Mouse (Mus musculus) gastrocnemius, postnatal 25 days (tissue): ENCODE data around the gene Gtpbp8. TPM values are rescaled to one million over a fixed set of nuclear protein-coding genes. Genes with fewer than 3 reads are reported as not detected.

Source experiments
- DNase-seq: peaks from one replicate; pipeline ENCODE4 v3.0.0; 2022
- total RNA-seq, 2 experiments: library from RNA; stranded (reverse); gene quantifications; 1 replicate in 1 of 2; 2 replicates in 1 of 2; pipeline ENCODE4 v1.2.3; 2021

Gene Gtpbp8
- total RNA-seq, 2 experiments from 2014 or later = 9.7 to 10.9 TPM

DNA sequence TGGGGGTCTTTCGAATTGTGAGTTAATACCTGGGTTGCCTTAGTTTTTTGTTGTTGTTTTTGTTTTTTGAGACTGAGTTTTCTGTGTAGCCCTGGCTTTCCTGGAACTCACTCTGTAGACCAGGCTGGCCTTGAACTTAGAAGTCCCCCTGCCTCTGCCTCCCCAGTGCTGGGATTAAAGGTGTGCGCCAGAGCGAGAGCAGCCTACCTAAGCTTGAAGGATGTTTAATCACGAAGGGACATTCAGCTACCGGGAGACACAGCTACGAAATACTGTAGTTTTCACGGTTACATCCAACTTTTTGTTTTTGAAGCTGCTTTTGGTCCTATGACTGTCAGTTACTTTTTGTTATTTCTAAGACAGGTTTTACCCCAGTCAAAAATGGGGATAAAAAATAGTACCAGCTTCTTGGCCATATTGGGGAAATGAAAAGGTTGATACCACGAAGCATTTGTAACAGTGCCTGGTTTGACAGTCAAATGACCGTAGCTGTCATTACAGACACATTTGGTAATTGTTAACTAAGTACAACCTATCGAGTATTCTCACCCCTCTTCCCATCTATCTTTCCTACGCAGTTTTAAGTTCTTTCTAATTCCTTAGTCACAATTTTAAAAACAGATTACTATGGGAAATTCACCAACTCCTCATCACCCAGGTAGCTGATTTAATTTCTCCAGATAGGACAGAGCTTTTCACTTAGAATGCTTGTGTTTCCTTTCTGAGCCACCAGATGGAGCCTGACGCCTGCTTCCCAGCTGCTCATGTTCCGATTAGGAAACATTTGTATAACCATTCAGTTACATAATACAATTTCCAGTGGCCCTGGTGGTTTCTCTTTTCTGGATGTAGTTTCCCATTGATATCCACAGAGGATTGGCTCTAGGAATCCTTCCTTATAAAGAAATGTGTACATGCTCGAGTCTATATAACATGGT is 20.6 kb downstream of the Gtpbp8 start:
- peak; percentile 49 for DNase-seq

DNA sequence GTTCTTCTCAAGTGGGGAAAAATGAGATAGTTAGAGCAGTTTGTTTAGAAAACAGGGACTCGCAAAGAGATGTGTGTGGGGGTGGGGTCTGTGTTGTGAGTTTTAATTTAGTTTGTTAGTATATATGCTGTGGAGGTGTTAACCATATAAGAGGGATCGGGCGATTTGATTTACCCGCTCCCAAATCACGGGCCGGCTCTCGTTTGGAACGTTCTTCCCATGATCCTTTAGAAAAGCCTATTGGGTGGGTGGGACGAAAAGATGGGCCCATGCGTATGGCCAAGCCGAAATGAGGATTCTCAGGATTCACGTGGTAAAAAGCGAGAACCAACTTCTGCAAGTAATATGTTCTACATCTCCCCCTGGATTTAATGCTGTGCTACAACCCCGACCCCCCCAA is 21.3 kb downstream of the Gtpbp8 start:
- no peak for DNase-seq

DNA sequence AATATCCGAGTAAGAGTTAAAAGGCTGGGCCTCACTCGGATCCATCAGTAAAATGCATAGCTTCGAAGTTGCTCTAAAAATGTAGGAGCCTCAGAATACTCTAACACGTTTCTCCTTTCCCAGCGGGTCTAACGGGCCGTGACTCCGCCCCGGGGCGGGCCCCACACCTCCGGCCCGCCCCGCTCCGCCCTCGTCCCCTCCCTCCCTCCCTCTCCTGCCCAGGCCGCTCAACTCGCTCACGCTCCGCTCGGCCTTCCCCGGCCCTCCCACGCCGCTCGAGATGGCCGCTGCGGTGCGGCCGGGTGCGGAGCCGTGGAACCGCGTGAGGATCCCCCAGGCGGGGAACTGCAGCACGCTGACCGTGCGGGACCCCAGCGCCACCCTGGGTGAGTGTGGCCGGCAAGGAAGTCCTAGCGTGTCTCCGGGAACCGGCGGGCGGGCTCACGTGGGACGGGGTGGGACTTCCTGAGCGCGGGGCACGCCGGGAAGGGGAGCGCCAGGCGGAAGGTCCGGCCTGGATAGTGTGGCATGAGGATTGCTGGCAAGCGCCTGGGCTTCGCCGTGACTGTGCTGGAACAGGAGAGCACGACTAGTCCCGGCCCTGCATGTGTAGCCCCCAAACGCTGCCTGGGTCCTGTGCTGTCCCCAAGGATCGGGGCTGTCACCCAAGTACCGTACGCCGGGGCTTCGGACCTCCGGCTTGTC is 21.9 kb downstream of the Gtpbp8 start, which contains the start of gene Nepro:
TSS of gene Nepro (plus strand) at position 219 of the 705 bp plus-strand sequence.
- DNase-seq = peak; percentile 96

DNA sequence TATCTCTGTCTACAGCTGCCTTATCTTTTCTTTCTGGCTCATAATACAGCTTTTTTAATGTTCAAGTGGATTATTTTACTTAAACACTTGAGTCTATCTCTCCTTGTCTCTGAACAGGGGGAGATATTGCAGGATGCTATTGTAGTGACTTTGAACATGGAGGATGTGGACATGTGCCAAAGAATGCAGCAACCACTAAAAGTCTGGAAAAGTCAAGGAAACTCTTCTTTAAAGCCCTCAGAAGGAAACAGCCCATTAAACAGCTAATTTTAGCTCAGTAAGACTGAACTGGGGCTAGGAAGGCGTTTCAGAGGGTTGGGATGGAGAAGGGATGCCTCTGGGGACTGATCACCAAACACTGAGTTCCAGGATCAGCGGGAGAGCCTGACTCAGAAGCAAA is 23.5 kb downstream of the Gtpbp8 start:
- DNase-seq = no peak

DNA sequence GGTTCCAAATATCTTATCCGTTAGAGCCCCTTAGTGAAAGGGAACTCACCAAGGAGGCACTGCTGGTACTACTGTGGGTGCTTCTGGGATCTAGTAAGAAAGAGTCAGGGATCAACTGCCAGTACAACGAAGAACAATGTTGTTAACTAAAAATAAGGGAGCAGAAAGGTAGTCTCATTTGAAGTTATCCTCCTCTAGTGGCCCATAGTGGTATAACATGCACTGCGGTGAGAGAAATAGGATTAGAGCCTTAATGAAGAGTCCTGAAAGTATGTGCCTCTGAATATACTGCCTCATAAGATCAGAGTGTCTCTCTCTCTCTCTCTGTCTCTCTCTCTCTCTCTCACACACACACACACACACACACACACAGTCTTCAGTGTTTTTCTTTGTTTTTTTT is 25.6 kb downstream of the Gtpbp8 start:
- no peak for DNase-seq

DNA sequence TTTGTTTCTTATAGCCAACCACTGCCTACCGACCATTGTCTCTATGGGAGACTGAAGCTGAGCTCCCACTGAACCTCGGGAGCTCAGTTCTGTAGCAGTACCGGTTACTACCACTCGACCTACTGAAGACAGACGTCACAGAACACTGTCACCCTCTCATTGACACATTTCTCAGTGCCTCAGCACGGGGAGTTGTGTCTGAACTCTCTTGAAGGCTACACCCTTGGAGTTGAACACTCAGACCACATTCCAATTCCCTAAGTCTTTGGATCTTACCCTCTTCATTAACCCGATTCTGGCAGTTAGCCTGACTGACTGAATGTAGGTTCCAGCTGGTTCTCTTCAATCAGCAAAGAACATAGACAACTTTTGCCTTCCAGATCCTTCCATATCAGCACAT is 26.8 kb downstream of the Gtpbp8 start:
- no peak for DNase-seq

DNA sequence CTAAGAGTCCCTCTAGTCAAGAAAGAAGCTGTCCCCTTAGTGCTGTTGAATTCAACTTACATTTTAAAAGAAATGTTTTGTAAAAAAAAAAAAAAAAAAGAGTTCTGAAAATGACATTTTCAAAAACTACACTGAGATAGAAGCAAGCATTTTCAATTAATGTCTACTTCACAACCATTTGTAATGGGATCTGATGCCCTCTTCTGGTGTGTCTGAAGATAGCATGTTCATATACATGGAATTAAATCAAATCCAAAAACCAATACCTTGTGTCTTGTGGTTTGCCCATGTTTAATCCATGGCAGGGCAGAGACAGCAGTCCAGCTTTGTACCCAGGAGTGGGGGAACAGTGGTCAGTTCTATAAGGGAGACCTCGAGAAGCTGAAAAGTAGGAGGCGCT is 28.3 kb downstream of the Gtpbp8 start:
- no peak for DNase-seq

DNA sequence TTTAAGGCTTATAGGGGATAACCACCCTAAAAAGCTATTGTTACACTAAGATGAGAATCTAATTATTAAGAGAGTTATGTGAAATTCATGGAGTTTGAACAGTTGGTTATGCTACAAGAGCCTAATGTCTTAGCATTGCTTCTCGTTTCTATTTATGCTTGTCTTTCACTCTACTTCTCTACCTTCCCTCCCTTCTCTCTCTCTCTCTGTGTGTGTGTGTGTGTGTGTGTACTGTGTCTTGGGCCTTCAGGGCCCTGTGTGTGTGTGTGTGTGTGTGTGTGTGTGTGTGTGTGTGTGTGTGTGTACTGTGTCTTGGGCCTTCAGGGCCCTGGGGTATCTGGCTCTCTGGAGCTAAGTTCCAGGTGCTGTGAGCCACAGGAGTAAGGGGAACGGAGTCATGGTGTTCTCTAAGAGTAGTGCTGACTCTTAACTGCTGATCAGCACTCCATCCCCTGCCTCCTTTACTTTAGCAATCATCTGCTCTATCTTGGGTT is 29.0 kb downstream of the Gtpbp8 start:
- DNase-seq = no peak

DNA sequence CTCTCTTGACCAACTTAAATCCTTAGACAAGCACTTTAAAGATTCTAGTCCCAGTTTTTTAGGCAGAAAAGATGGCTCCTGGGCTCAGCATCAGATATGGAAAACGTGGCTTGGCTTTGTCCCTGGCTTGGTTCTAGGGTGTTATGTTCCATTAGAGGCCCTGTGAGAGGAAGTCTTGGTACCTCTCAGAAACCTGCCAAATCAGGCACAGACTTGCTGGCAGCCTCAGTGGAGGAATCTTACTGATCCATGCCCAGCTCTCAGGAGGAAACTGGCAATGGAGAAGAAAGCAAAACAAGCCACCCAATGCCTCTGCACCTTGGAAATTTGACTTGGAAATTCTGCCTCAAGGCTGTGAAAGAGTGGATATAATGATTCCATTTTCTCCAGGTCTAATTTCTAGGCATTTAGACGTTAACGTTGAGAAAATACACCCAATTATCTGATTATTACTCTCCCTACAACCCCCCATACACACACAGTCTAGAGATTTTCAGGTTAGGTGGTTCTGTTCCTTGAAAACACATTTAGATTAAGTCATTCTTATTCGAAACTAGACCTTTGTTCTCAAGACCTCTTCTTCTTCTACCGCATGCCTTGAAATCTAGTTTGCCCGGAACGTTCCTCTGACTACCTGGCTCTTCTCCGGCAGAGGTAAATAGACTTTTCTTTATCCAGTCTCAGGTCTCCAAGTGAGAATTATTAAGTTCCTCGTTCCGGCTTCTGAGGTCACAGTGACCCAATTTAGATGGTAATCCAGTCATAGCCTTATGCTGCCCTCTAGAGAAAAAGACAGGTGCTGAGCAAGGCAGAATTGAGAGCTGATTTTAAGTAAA is 29.6 kb downstream of the Gtpbp8 start:
- DNase-seq = peak; percentile 18

DNA sequence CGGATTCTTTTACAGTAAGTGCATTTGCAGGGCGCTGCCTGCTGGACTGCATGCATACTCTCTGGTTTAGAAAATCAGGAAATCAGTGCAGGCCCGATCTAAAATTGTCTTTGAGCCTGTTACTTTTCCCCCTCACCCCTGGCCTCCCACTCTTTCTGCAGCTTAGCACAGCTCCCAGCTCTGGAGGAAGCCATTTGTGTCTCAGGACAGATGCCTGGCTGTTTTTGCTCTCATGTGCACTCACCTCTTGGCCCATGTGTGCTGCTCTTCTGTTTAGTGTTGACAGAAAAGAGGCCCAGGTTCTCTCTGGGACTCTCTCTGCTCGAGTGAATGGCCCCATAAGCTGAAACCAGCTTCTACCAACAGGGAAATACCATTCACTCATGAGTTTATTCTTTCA is 42.7 kb downstream of the Gtpbp8 start:
- DNase-seq = no peak

DNA sequence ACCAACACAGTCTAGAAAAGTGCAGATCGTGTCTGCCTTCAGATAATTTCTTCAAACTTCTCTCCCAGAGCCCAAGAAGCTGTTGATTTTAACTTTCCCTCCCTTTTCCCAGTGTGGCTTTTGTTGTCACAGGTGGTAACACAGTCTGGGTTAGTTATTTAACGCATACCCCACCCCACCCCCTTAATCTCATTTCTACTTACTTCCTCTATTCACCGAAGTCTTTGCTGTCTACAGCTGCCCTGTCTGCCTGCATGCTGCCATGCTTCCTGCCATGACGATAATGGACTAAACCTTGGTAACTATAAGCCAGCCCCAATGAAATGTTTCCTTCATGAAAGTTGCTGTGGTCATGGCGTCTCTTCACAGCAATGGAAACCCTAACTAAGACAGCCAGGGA is 43.9 kb downstream of the Gtpbp8 start:
- no peak for DNase-seq

DNA sequence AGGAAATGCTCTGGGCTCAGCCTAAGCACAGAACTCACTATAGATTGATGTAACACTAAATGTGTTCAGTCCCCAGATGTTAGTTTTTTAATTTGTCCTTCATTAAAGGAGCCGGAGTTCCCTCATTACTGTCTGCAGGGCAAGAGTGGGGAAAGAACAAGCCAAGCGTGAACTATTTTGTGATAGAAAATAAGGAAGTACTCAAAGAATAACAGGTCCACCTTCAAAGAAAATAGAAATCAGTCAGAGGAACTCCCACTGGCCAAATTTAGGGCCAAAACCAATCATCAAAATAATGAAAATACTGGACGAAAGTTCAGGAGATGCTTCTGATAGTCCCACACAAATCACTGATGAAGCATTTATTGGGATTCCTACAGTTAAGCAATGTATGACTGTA is 45.0 kb downstream of the Gtpbp8 start:
- DNase-seq = no peak

DNA sequence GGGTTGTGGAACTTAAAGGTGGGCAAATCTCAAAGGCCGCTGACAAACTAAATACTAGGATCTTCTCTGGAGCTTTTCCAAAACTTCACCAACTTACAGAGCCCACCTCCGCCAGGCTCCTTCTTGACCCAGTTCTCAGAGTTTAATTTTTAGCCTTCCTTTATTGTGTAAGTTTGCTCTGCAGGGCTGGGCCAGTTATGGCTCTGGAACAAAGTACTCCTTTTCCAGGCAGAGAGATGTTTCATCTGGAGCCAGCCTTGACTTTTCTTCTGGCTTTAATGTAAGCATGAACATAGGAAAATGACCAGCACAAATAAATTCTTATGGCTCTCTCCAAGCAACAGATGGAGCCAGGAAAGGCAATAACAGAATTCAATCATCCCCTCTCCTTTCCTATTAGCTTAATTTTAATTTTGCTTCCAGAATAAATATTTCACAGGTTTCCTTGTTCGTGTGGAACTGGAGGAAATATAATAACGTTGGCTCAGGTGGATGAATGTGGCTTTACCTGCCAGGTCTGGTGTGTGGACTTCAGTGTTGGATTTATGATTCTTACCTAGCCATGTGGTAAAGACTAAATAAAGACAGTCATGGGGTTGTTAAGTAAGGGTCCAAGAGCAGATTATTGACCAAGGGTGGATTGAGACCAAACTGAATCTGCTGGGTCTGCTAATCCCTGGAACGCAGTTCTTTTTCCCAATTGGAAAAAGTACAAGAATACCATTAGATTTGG is 48.5 kb downstream of the Gtpbp8 start:
- DNase-seq = no peak

DNA sequence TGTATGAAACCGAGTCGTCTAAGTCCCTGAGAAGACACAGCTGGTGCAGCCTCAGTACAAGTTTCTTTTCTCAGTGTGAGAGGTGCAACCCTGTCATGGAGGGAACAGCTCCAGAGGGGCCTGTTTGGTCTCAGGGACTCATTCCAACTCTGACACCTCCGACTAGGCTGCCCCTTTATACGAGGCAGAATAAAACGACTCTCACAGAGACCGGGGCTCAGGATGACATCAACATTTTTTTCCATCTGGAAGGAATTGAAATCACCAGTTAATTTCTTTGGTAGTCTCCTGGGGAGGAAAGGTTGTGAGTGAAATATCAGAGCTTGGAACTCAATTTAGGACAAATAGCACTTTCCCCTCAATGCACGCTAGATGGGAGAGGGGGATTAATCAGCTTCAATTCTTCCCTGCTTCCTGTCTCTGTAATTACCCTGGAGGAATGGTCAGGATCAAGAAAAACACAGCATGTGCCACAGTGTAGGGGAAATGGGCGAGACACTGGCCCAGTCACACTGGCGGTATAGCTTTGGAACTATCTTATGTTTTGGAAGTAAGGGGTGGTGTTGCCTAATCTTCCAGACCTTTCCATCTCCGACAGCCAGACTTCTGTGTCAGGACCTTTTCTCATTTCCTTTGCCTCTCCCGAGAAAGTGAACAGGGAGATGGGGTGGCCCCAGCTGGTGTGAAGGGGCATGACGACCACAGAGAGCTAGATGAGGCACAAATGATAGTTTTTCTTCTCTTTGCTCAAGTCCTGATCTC is 50.1 kb downstream of the Gtpbp8 start:
- DNase-seq = peak; percentile 21

DNA sequence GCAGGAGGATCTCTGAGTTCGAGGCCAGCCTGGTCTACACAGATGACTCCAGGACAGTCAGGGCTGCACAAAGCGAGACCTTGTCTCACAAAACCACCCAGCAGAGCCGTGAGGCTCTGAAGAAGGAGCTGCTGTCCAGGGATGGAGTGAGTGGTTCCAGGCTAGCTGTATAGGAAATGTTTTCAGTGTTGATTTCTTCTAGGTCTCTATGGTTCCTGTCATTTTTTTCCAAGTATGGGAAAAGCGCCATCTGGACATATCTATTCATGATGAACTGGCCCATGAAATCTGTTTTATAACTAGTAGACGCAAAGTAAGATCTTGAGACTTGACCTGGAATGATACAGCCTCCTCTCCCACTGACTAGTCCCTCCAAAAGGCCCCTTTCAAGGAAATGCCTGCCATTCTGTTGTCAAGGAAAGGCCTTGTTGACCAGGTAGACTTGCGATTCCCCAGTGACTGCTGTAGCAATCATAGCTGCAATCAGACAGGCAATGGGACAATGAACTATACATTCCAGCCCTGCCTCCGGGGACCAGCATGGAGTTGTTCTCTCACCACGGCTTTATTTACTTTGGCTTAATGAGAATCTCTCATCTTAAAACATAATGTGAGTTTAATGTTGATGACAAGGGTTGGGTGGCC is 50.8 kb downstream of the Gtpbp8 start:
- no peak for DNase-seq

DNA sequence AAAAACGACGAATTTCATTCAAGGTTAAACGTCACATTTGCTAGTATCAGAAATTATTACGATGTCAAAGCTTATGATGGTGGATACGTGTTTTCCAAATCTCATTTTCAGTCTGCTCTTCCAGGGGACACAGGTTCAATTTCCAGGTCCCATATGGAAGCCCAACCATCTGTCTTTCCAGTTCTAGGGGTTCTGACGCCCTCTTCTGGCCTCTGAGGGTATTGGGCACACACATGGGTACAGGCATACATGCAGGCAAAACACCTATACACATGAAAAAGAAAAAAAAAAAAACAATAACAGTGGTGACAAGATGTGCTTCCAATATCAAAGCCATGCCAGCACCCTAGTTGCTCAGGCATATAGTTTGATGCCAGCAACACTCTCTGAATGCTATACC is 52.5 kb downstream of the Gtpbp8 start:
- DNase-seq = no peak

DNA sequence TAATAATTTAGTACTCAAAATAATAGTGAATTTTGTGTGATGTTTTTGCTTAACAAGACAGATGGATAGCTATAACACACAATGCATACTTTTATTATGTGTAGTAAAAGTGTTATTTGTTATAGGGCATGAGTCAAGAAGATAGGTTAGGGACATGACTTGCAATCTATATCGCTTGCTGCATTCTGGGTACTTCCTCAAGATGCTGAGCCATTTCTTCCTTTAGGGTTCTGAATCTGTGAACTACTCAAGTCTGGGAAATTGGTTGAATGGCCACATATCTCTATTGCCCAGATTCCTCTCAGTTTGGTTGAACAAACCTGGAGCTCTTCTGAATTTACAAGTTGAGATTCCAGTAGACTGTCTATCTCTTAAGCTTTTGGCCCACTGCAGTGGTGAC is 53.6 kb downstream of the Gtpbp8 start:
- no peak for DNase-seq

DNA sequence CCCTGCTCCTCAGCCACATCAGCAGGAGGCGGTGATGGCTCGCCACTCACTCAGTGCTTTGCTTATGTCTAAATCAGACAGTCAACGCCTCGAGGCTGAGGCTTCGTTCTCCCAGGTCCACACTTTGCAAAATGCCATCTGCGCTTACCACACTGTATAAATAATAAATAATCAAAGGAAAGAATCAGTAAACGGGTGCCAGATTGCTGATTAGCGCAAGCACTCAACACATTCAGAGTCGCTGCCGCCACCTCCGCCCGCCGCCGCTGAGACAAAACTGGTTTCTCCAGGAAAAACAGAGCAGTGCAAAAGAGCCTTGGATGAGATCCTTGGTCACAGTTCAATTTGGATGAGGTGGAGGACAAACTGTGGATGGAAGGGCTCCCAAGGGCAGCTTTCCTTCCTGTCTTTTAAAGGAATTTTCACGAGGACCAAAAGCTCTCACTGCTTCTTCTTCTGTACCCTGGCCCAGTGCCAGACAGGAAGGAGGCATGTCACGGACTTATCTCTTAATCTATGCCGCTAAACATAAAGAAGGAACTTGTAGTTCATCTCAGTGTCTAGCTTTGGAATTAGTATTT is 54.5 kb downstream of the Gtpbp8 start:
- DNase-seq = peak; percentile 60

DNA sequence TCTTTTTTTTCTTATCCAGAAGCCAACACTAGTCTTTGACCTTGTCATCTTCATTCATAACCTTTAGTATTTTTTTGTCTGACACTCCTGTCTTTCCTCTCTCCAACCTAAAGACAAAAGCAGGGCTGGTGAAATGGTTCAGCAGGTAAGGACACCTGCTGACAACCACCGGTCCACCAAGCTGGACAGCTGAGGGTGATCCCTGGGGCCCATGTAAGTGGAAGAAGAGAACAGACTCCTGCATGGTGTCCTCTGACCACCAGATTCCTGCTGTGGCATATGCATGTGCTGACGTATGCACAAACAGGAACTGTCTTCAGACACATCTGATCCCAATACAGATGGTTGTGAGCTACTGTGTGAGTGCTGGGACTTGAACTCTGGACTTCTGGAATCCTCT is 55.1 kb downstream of the Gtpbp8 start:
- DNase-seq = no peak

DNA sequence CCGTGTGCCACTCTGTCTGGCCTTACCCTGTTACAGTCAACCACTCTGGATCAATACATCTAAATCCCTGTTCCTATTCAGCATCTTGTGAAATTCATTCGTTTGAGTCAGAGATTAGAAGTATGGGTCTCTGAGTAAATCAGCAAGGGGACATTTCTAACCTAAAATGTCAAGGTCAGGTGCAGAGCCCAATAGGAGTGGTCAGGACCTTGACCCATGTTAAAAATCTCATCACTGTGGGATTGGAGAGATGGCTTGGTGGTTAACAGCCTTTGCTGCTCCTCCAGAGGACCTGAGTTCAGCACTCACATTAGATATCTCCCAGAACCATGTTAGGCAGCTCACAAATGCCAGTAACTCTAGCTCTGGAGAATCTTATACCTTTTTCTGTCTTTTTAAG is 55.7 kb downstream of the Gtpbp8 start:
- no peak for DNase-seq
